Mouse (Mus musculus): ENCODE data around the gene Pamr1. TPM values are rescaled to one million over a fixed set of nuclear protein-coding genes. Genes with fewer than 3 reads are reported as not detected.

Gene Pamr1
- polyA plus RNA-seq (2014; fragmentation: Illumina TruSeq; extraction: RNeasy Lipid Tissue Mini Kit (QIAGEN cat#74804); ENCODE audit: low read depth, low replicate concordance) = 2.4 TPM

DNA sequence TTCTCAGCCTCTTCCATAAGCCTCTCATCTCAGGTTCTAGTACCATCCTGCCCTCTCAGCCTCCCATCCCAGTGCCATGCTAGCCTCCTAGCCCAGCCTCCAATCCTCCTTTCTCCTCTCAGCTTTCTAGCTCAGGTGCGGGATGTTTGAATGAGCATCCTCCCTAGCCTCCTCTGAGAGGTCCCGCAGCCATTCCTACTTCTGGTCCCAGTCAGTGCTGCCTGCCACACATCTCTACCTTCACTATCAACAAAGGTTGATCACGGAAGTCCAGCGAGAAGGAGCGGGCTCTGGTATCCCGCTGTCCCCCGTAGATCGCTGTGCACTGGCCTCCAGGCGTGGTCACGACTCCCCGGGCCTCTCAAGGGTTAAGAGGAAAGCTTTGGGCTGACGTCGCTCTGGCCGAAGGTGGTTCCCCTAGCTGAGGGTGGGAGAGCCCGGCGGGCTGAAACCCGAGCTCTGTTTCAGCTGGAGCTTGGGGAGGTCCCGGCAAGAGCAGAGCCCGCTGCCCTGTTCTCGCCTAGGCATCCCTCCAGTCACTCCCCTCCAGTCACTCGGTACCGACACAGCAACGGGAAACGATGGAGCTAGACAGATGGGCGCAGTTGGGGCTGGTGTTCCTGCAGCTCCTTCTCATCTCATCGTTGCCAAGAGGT lies at the start of gene Pamr1:
Gene Pamr1 (plus strand): TSS at position 402 of the 656 bp plus-strand sequence.

DNA sequence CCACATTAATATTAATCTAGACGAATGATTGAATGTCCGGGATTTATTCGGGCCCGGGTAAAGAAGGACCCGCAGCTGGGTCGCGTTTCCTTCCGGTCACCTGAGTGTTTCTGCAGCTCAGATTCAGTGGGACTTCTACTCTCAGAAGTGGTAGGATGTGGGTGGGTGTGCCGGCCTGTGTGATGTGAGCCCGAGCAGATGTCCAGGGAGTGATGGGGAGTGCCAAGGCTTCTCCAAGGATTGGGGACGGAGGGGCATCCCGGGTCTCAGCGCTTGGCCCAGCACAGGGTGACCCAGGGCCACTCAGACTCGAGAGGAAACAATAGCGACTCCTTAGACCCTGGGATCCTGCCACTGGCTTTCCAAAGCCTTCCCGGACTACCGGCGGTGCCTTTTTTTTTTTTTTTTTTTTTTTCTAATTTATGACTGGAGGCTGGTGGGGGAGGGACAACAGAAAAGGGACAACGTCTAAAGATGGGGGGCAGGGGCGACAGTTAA lies 108.4 kb downstream of the Pamr1 start, which contains the start of gene Slc1a2:
Gene Slc1a2 (plus strand): TSS at position 497 of the 498 bp plus-strand sequence.

Other genes with a start within 250 kb of the Pamr1 start
- 35.3 TPM for gene Trim44, start 142.2 kb upstream of the Pamr1 start, polyA plus RNA-seq (2014; fragmentation: Illumina TruSeq; extraction: RNeasy Lipid Tissue Mini Kit (QIAGEN cat#74804); ENCODE audit: low read depth, low replicate concordance)
- gene Fjx1, start 97.5 kb upstream of the Pamr1 start, polyA plus RNA-seq (2014; fragmentation: Illumina TruSeq; extraction: RNeasy Lipid Tissue Mini Kit (QIAGEN cat#74804); ENCODE audit: low read depth, low replicate concordance) = 0.24 TPM
- gene Slc1a2, start 108.6 kb downstream of the Pamr1 start, polyA plus RNA-seq (2014; fragmentation: Illumina TruSeq; extraction: RNeasy Lipid Tissue Mini Kit (QIAGEN cat#74804); ENCODE audit: low read depth, low replicate concordance) = 1.7 TPM

All from heart, adult 10 weeks (tissue).